Mouse (Mus musculus): ENCODE measurements around the gene Ovol3. TPM values are rescaled to one million over a fixed set of nuclear protein-coding genes. Genes with fewer than 3 reads are reported as not detected.
"Not testable (repeated sequence)": the region's sequence is repeated elsewhere in the genome, so short reads cannot be mapped to it uniquely, and the experiment has no call there.

The Ovol3 gene
- total RNA-seq (2021) = not detected
- long read RNA-seq, experiment 1 = 0 reads
- long read RNA-seq, experiment 2 = 0 reads

GRCm38 (mm10) chr7:30235625-30236024 lies at the start of gene Ovol3:
TSS of gene Ovol3 (minus strand) at chr7:30235725.
- intact Hi-C loops (cut with DNase I) = loop anchor here (5.0 kb wide), 1 partner anchor 37 kb away; no protein-coding TSS in a partner anchor
- no peak for DNase-seq (ENCODE audit: low spot score in 2 of 2)

- intact Hi-C loops (cut with DNase I) = no loop called here
- DNase-seq (ENCODE audit: low spot score in 2 of 2) = peak; percentile 40 to 67
Observed at GRCm38 (mm10) chr7:30282740-30283139, 47.2 kb upstream of the Ovol3 start.

GRCm38 (mm10) chr7:30281522-30281921 lies 46.0 kb upstream of the Ovol3 start:
- DNase-seq (ENCODE audit: low spot score in 2 of 2) = no peak
- intact Hi-C loops (cut with DNase I) = no loop called here

GRCm38 (mm10) chr7:30280670-30281138 lies 45.2 kb upstream of the Ovol3 start:
- DNase-seq (ENCODE audit: low spot score in 2 of 2) = peak; percentile 88 to 92
- intact Hi-C loops (cut with DNase I) = no loop called here

- intact Hi-C loops (cut with DNase I) = no loop called here
- DNase-seq (ENCODE audit: low spot score in 2 of 2) = peak; percentile 93
Observed at GRCm38 (mm10) chr7:30279951-30280669, 44.6 kb upstream of the Ovol3 start, which contains the start of the genes Thap8 and Wdr62. TSS of gene Thap8 (plus strand) at chr7:30280094. TSS of gene Wdr62 (minus strand) at chr7:30280419.

- intact Hi-C loops (cut with DNase I) = no loop called here
- DNase-seq (ENCODE audit: low spot score in 2 of 2) = no peak
Observed at GRCm38 (mm10) chr7:30279536-30279935, 44.0 kb upstream of the Ovol3 start.

- no peak for DNase-seq (ENCODE audit: low spot score in 2 of 2)
- intact Hi-C loops (cut with DNase I) = no loop called here
Observed at GRCm38 (mm10) chr7:30278911-30279310, 43.4 kb upstream of the Ovol3 start.

- intact Hi-C loops (cut with DNase I) = loop anchor here (5.0 kb wide), 1 partner anchor 37 kb away; the partner anchor contains the start of gene Ovol3
- no peak for DNase-seq (ENCODE audit: low spot score in 2 of 2)
Observed at GRCm38 (mm10) chr7:30274383-30274782, 38.9 kb upstream of the Ovol3 start.

- intact Hi-C loops (cut with DNase I) = loop anchor here (5.0 kb wide), 1 partner anchor 32 kb away; the partner anchor contains the start of gene Ovol3
- DNase-seq (ENCODE audit: low spot score in 2 of 2) = no peak
Observed at GRCm38 (mm10) chr7:30269641-30270040, 34.1 kb upstream of the Ovol3 start.

- DNase-seq (ENCODE audit: low spot score in 2 of 2) = no peak
- intact Hi-C loops (cut with DNase I) = no loop called here
Observed at GRCm38 (mm10) chr7:30266780-30267179, 31.3 kb upstream of the Ovol3 start.

- intact Hi-C loops (cut with DNase I) = no loop called here
Observed at GRCm38 (mm10) chr7:30265935-30266334, 30.4 kb upstream of the Ovol3 start.

GRCm38 (mm10) chr7:30265531-30265930 lies 30.0 kb upstream of the Ovol3 start:
- intact Hi-C loops (cut with DNase I) = no loop called here
- DNase-seq (ENCODE audit: low spot score in 2 of 2) = no peak

More at GRCm38 (mm10) chr7:30265935-30266334, 30.4 kb upstream of the Ovol3 start:
- DNase-seq (ENCODE audit: low spot score in 2 of 2) = no peak

GRCm38 (mm10) chr7:30265041-30265440 lies 29.5 kb upstream of the Ovol3 start:
- DNase-seq (ENCODE audit: low spot score in 2 of 2) = no peak
- intact Hi-C loops (cut with DNase I) = no loop called here

GRCm38 (mm10) chr7:30251956-30252954 lies 16.7 kb upstream of the Ovol3 start:
- no peak for DNase-seq (ENCODE audit: low spot score in 2 of 2)
- intact Hi-C loops (cut with DNase I) = no loop called here

GRCm38 (mm10) chr7:30237374-30237773 lies 1.8 kb upstream of the Ovol3 start:
- DNase-seq (ENCODE audit: low spot score in 2 of 2) = not testable (repeated sequence)
- intact Hi-C loops (cut with DNase I) = loop anchor here (5.0 kb wide), 1 partner anchor 35 kb away; no protein-coding TSS in a partner anchor

GRCm38 (mm10) chr7:30235091-30235490 lies 434 bp downstream of the Ovol3 start:
- DNase-seq (ENCODE audit: low spot score in 2 of 2) = no peak
- intact Hi-C loops (cut with DNase I) = loop anchor here (5.0 kb wide), 1 partner anchor 37 kb away; no protein-coding TSS in a partner anchor

GRCm38 (mm10) chr7:30234276-30234858 lies 1.2 kb downstream of the Ovol3 start:
- intact Hi-C loops (cut with DNase I) = loop anchor here (5.0 kb wide), 1 partner anchor 58 kb away; the partner anchor contains the start of gene Clip3
- no peak for DNase-seq (ENCODE audit: low spot score in 2 of 2)

GRCm38 (mm10) chr7:30233387-30233786 lies 2.1 kb downstream of the Ovol3 start:
- DNase-seq (ENCODE audit: low spot score in 2 of 2) = no peak
- intact Hi-C loops (cut with DNase I) = loop anchor here (5.0 kb wide), 1 partner anchor 59 kb away; the partner anchor contains the start of gene Clip3

GRCm38 (mm10) chr7:30232631-30233148 lies 2.8 kb downstream of the Ovol3 start:
- intact Hi-C loops (cut with DNase I) = loop anchor here (5.0 kb wide), 1 partner anchor 60 kb away; the partner anchor contains the start of gene Clip3

More at GRCm38 (mm10) chr7:30232631-30233148, 2.8 kb downstream of the Ovol3 start:
- DNase-seq (ENCODE audit: low spot score in 2 of 2) = peak; percentile 57 to 81

All from left cerebral cortex, postnatal 14 days (tissue).